Mouse (Mus musculus): ENCODE data around the gene Sgpl1.
"Not testable (repeated sequence)": the region's sequence is repeated elsewhere in the genome, so short reads cannot be mapped to it uniquely, and the experiment has no call there.

Gene Sgpl1

GRCm38 (mm10) chr10:61158594-61158993 lies 11.1 kb upstream of the Sgpl1 start:
- in situ Hi-C loops (cut with MboI; ENCODE audit: low sequenced_read_pairs): no loop called here

GRCm38 (mm10) chr10:61156453-61156852 lies 8.9 kb upstream of the Sgpl1 start:
- in situ Hi-C loops (cut with MboI; ENCODE audit: low sequenced_read_pairs): no loop called here

- in situ Hi-C loops (cut with MboI; ENCODE audit: low sequenced_read_pairs): no loop called here
These were observed 8.1 kb upstream of the Sgpl1 start for GRCm38 (mm10) chr10:61155611-61156010.

GRCm38 (mm10) chr10:61152131-61152530 lies 4.6 kb upstream of the Sgpl1 start:
- in situ Hi-C loops (cut with MboI; ENCODE audit: low sequenced_read_pairs): no loop called here

GRCm38 (mm10) chr10:61150616-61151015 lies 3.1 kb upstream of the Sgpl1 start:
- in situ Hi-C loops (cut with MboI; ENCODE audit: low sequenced_read_pairs): no loop called here

GRCm38 (mm10) chr10:61149476-61149875 lies 2.0 kb upstream of the Sgpl1 start:
- in situ Hi-C loops (cut with MboI; ENCODE audit: low sequenced_read_pairs): no loop called here

- in situ Hi-C loops (cut with MboI; ENCODE audit: low sequenced_read_pairs): no loop called here
These were observed 721 bp downstream of the Sgpl1 start for GRCm38 (mm10) chr10:61146807-61147156.

GRCm38 (mm10) chr10:61146119-61146806 lies 1.2 kb downstream of the Sgpl1 start:
- in situ Hi-C loops (cut with MboI; ENCODE audit: low sequenced_read_pairs): no loop called here

GRCm38 (mm10) chr10:61145766-61146118 lies 1.8 kb downstream of the Sgpl1 start:
- in situ Hi-C loops (cut with MboI; ENCODE audit: low sequenced_read_pairs): no loop called here

GRCm38 (mm10) chr10:61143343-61143742 lies 4.2 kb downstream of the Sgpl1 start:
- in situ Hi-C loops (cut with MboI; ENCODE audit: low sequenced_read_pairs): no loop called here

GRCm38 (mm10) chr10:61137567-61137966 lies 9.9 kb downstream of the Sgpl1 start:
- in situ Hi-C loops (cut with MboI; ENCODE audit: low sequenced_read_pairs): no loop called here

GRCm38 (mm10) chr10:61135226-61135839 lies 12.2 kb downstream of the Sgpl1 start:
- in situ Hi-C loops (cut with MboI; ENCODE audit: low sequenced_read_pairs): no loop called here

GRCm38 (mm10) chr10:61134041-61134440 lies 13.5 kb downstream of the Sgpl1 start:
- in situ Hi-C loops (cut with MboI; ENCODE audit: low sequenced_read_pairs): no loop called here

GRCm38 (mm10) chr10:61130959-61131358 lies 16.5 kb downstream of the Sgpl1 start:
- in situ Hi-C loops (cut with MboI; ENCODE audit: low sequenced_read_pairs): no loop called here

- in situ Hi-C loops (cut with MboI; ENCODE audit: low sequenced_read_pairs): no loop called here
These were observed 18.7 kb downstream of the Sgpl1 start for GRCm38 (mm10) chr10:61128701-61129365.

GRCm38 (mm10) chr10:61124462-61124861 lies 23.0 kb downstream of the Sgpl1 start:
- in situ Hi-C loops (cut with MboI; ENCODE audit: low sequenced_read_pairs): no loop called here

GRCm38 (mm10) chr10:61123276-61123913 lies 24.1 kb downstream of the Sgpl1 start:
- in situ Hi-C loops (cut with MboI; ENCODE audit: low sequenced_read_pairs): no loop called here

- in situ Hi-C loops (cut with MboI; ENCODE audit: low sequenced_read_pairs): not testable (repeated sequence)
These were observed 25.8 kb downstream of the Sgpl1 start for GRCm38 (mm10) chr10:61121732-61122131.

- in situ Hi-C loops (cut with MboI; ENCODE audit: low sequenced_read_pairs): no loop called here
These were observed 33.2 kb downstream of the Sgpl1 start for GRCm38 (mm10) chr10:61114246-61114720.

GRCm38 (mm10) chr10:61103564-61104114 lies 43.9 kb downstream of the Sgpl1 start:
- in situ Hi-C loops (cut with MboI; ENCODE audit: low sequenced_read_pairs): no loop called here

GRCm38 (mm10) chr10:61091866-61092265 lies 55.6 kb downstream of the Sgpl1 start:
- in situ Hi-C loops (cut with MboI; ENCODE audit: low sequenced_read_pairs): no loop called here

Measured in CH12F3 (cell line).